Mouse (Mus musculus) E14TG2a.4 (cell line): ENCODE measurements at regions not wholly inside any gene's neighbourhood (a gene's known extent, or its start where the extent isn't known, plus 50 kb on each side); places are given as distances from the start of the nearest gene placed in this dataset.

Experiments
- CTCF ChIP-seq: conservative IDR thresholded peaks from 2 replicates; pipeline ENCODE4 v1.5.1; 2014; ENCODE audit warnings: low read length
- NANOG ChIP-seq: IDR thresholded peaks from 2 replicates; pipeline ENCODE4 v1.6.1; 2014; ENCODE audit warnings: borderline replicate concordance, low read length, mixed read lengths
- POU5F1 ChIP-seq: IDR thresholded peaks from 2 replicates; pipeline ENCODE4 v1.6.1; 2014; ENCODE audit warnings: low read length, borderline replicate concordance

DNA sequence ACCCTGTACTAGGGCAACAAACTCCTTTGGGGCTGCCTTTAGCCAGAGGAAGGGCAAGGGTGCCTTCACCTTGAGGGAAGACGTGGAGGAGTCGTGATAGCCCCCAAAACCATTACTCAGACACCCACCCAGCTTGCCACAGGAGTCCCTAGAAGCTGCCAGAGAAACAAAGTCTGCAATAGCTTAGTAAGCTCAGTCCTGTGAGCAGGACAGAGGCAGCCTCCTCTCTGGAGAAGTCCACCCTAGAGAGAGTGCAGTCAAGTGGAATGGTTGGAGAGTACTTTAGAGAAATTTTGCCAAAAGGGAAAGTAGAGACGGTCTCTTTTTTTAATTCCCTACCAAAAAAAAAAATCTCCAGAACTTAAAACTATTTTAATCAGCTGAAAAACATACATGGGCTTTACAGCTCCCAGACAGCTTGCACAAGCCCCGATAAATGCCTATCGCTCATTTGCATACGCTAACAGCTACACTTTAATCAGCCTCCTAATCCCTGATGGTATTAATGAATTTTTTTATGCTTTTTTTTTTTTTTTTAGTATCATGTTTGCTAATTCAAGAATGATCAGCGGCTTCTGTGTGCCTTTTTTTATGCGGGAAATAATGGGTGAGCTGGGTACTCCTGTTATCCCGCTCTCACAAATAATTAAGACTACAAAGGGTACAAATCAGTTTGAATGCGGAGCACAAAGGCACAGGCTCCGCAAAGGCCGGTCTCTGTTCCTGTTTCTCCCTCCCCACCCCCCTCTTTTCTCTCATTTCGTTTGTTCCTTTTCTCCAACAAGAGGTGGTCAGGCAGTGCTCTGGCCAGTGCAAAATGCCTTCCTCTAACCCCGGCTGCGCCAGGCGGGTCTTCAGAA lies 219.8 kb downstream of the Il20rb start:
- TF ChIP-seq CTCF: no peak
- no peak for TF ChIP-seq POU5F1
- TF ChIP-seq NANOG: no peak
